Mouse (Mus musculus): ENCODE data around the gene Zfp454. TPM values are rescaled to one million over a fixed set of nuclear protein-coding genes. Genes with fewer than 3 reads are reported as not detected.

Gene Zfp454
- polyA plus RNA-seq, 1 experiment = not detected

GRCm38 (mm10) chr11:50886933-50887293, 538 bp downstream of the Zfp454 start:
- Histone ChIP-seq H3K79me3 (ENCODE audit: low read depth) (no peaks in the 10 kb centered on the region), H3K79me2 (ENCODE audit: control insufficient read depth, insufficient read depth) (no peaks in the 10 kb centered on the region), H3K4me3 (ENCODE audit: insufficient read depth, poor library complexity, severe bottlenecking) (no peak overlapping the region), H3ac (ENCODE audit: control insufficient read depth, insufficient read length, low read depth) (no peak overlapping the region), H3K36me3 (ENCODE audit: control insufficient read depth, insufficient read depth) (no peaks in the 10 kb centered on the region), H3K27me3 (ENCODE audit: control insufficient read depth, insufficient read depth, insufficient read length) (no peaks in the 10 kb centered on the region)
- TF ChIP-seq MYOD1 (IDR thresholded peaks at IDR 0.05; ENCODE audit: control insufficient read depth, insufficient read length, low read depth) = no peak
- TF ChIP-seq CEBPB (IDR thresholded peaks at IDR 0.05; ENCODE audit: low read depth) = no peak
- no peak for TF ChIP-seq CTCF (IDR thresholded peaks at IDR 0.05; ENCODE audit: control insufficient read depth, insufficient read depth, insufficient read length)
- no peak for TF ChIP-seq MYOG (IDR thresholded peaks at IDR 0.05; ENCODE audit: control insufficient read depth, extremely low read depth, insufficient read length)
- TF ChIP-seq USF1 (IDR thresholded peaks at IDR 0.05; ENCODE audit: low read depth) = no peak
- no peak for TF ChIP-seq MAX (IDR thresholded peaks at IDR 0.05)
- no peak for TF ChIP-seq FOSL1 (IDR thresholded peaks at IDR 0.05; ENCODE audit: insufficient read depth, low read length, poor library complexity, severe bottlenecking)

GRCm38 (mm10) chr11:50886231-50886932, 1.1 kb downstream of the Zfp454 start:
- Histone ChIP-seq H3K79me2 (ENCODE audit: control insufficient read depth, insufficient read depth) (no peaks in the 10 kb centered on the region), H3K4me3 (ENCODE audit: insufficient read depth, poor library complexity, severe bottlenecking) (no peak overlapping the region), H3ac (ENCODE audit: control insufficient read depth, insufficient read length, low read depth) (no peak overlapping the region), H3K79me3 (ENCODE audit: low read depth) (no peaks in the 10 kb centered on the region), H3K36me3 (ENCODE audit: control insufficient read depth, insufficient read depth) (no peaks in the 10 kb centered on the region), H3K27me3 (ENCODE audit: control insufficient read depth, insufficient read depth, insufficient read length) (no peaks in the 10 kb centered on the region)
- TF ChIP-seq USF1 (IDR thresholded peaks at IDR 0.05; ENCODE audit: low read depth) = no peak
- TF ChIP-seq CEBPB (IDR thresholded peaks at IDR 0.05; ENCODE audit: low read depth) = no peak

GRCm38 (mm10) chr11:50883756-50884155, 3.7 kb downstream of the Zfp454 start:
- H3ac ChIP-seq (ENCODE audit: control insufficient read depth, insufficient read length, low read depth) = no peak overlapping the region
- H3K79me2 ChIP-seq (ENCODE audit: control insufficient read depth, insufficient read depth) = no peaks in the 10 kb centered on the region
- H3K36me3 ChIP-seq (ENCODE audit: control insufficient read depth, insufficient read depth) = no peaks in the 10 kb centered on the region
- no peaks in the 10 kb centered on the region for H3K79me3 ChIP-seq (ENCODE audit: low read depth)
- TF ChIP-seq CEBPB (IDR thresholded peaks at IDR 0.05; ENCODE audit: low read depth) (no peak), MAX (IDR thresholded peaks at IDR 0.05) (no peak), USF1 (IDR thresholded peaks at IDR 0.05; ENCODE audit: low read depth) (no peak), MYOG (IDR thresholded peaks at IDR 0.05; ENCODE audit: control insufficient read depth, extremely low read depth, insufficient read length) (no peak), FOSL1 (IDR thresholded peaks at IDR 0.05; ENCODE audit: insufficient read depth, low read length, poor library complexity, severe bottlenecking) (no peak), CTCF (IDR thresholded peaks at IDR 0.05; ENCODE audit: control insufficient read depth, insufficient read depth, insufficient read length) (no peak), MYOD1 (IDR thresholded peaks at IDR 0.05; ENCODE audit: control insufficient read depth, insufficient read length, low read depth) (no peak)
- no peaks in the 10 kb centered on the region for H3K27me3 ChIP-seq (ENCODE audit: control insufficient read depth, insufficient read depth, insufficient read length)
- no peak overlapping the region for H3K4me3 ChIP-seq (ENCODE audit: insufficient read depth, poor library complexity, severe bottlenecking)

GRCm38 (mm10) chr11:50878641-50879040, 8.8 kb downstream of the Zfp454 start:
- H3K79me3 ChIP-seq (ENCODE audit: low read depth) = no peaks in the 10 kb centered on the region
- no peaks in the 10 kb centered on the region for H3K27me3 ChIP-seq (ENCODE audit: control insufficient read depth, insufficient read depth, insufficient read length)
- no peak overlapping the region for H3K4me3 ChIP-seq (ENCODE audit: insufficient read depth, poor library complexity, severe bottlenecking)
- TF ChIP-seq MYOD1 (IDR thresholded peaks at IDR 0.05; ENCODE audit: control insufficient read depth, insufficient read length, low read depth) (no peak), MYOG (IDR thresholded peaks at IDR 0.05; ENCODE audit: control insufficient read depth, extremely low read depth, insufficient read length) (no peak), FOSL1 (IDR thresholded peaks at IDR 0.05; ENCODE audit: insufficient read depth, low read length, poor library complexity, severe bottlenecking) (no peak), MAX (IDR thresholded peaks at IDR 0.05) (no peak), CTCF (IDR thresholded peaks at IDR 0.05; ENCODE audit: control insufficient read depth, insufficient read depth, insufficient read length) (no peak), USF1 (IDR thresholded peaks at IDR 0.05; ENCODE audit: low read depth) (no peak), CEBPB (IDR thresholded peaks at IDR 0.05; ENCODE audit: low read depth) (no peak)
- H3ac ChIP-seq (ENCODE audit: control insufficient read depth, insufficient read length, low read depth) = no peak overlapping the region
- no peaks in the 10 kb centered on the region for H3K79me2 ChIP-seq (ENCODE audit: control insufficient read depth, insufficient read depth)
- H3K36me3 ChIP-seq (ENCODE audit: control insufficient read depth, insufficient read depth) = no peaks in the 10 kb centered on the region

DNA sequence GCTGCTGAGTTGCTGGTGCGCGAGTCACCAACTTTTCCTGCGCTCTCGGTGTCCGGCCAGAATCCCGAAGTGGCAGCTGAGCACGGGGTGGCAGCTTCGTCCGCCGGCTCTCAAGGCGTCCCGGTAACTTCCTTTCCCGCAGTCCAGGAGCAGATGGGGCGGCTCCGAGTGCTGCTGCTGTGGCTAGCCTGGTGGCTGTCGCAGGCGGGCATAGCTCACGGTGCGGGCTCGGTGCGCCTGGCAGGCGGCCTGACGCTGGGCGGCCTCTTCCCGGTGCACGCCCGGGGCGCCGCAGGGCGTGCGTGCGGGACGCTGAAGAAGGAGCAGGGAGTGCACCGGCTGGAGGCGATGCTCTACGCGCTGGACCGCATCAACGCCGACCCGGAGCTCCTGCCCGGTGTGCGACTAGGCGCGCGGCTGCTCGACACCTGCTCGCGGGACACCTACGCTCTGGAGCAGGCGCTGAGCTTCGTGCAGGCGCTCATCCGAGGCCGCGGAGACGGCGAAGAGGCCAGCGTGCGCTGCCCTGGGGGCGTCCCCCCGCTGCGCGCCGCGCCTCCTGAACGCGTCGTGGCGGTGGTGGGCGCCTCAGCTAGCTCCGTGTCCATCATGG, 36.4 kb downstream of the Zfp454 start:
- no peaks in the 10 kb centered on the region for H3K36me3 ChIP-seq (ENCODE audit: control insufficient read depth, insufficient read depth)
- no peak overlapping the region for H3K4me3 ChIP-seq (ENCODE audit: insufficient read depth, poor library complexity, severe bottlenecking)
- no peaks in the 10 kb centered on the region for H3K79me3 ChIP-seq (ENCODE audit: low read depth)
- H3K27me3 ChIP-seq (ENCODE audit: control insufficient read depth, insufficient read depth, insufficient read length) = peaks cover 67% of the 10 kb centered on the region
- no peak overlapping the region for H3ac ChIP-seq (ENCODE audit: control insufficient read depth, insufficient read length, low read depth)
- no peaks in the 10 kb centered on the region for H3K79me2 ChIP-seq (ENCODE audit: control insufficient read depth, insufficient read depth)
- TF ChIP-seq CEBPB (IDR thresholded peaks at IDR 0.05; ENCODE audit: low read depth) (no peak), MAX (IDR thresholded peaks at IDR 0.05) (no peak), MYOD1 (IDR thresholded peaks at IDR 0.05; ENCODE audit: control insufficient read depth, insufficient read length, low read depth) (no peak), FOSL1 (IDR thresholded peaks at IDR 0.05; ENCODE audit: insufficient read depth, low read length, poor library complexity, severe bottlenecking) (no peak), CTCF (IDR thresholded peaks at IDR 0.05; ENCODE audit: control insufficient read depth, insufficient read depth, insufficient read length) (no peak), USF1 (IDR thresholded peaks at IDR 0.05; ENCODE audit: low read depth) (no peak), MYOG (IDR thresholded peaks at IDR 0.05; ENCODE audit: control insufficient read depth, extremely low read depth, insufficient read length) (no peak)
